Mouse (Mus musculus) hindbrain, embryonic 11.5 days (tissue): ENCODE measurements around the gene Gm47995. TPM values are rescaled to one million over a fixed set of nuclear protein-coding genes. Genes with fewer than 3 reads are reported as not detected.
"Not testable (repeated sequence)": the region's sequence is repeated elsewhere in the genome, so short reads cannot be mapped to it uniquely, and the experiment has no call there.

Experiments
- ATAC-seq: fragments of 200-750 bp; cut with Nextera tagmentation; 2 replicates; pipeline ENCODE4 v1.8.0; 2017; ENCODE audit warnings: mild to moderate bottlenecking, moderate TSS enrichment, moderate library complexity; ENCODE audit not compliant: low FRiP score
- DNase-seq: peaks from one replicate; pipeline ENCODE4 v3.0.0-alpha.2; 2015; ENCODE audit warnings: low spot score
- H3K27ac ChIP-seq: fragments of 300-500 bp; sonication (generic); 2 replicates; pipeline ENCODE4 v1.5.1; 2014; ENCODE audit warnings: mild to moderate bottlenecking, low read depth, low read length
- H3K27me3 ChIP-seq: fragments of 300-500 bp; sonication (generic); 2 replicates; pipeline ENCODE4 v1.6.1; 2014; ENCODE audit warnings: mild to moderate bottlenecking, low read length, moderate library complexity, mixed read lengths; ENCODE audit not compliant: control insufficient read depth, insufficient read depth
- H3K36me3 ChIP-seq: fragments of 300-500 bp; sonication (generic); 2 replicates; pipeline ENCODE4 v1.6.1; 2014; ENCODE audit warnings: mild to moderate bottlenecking, low read length, moderate library complexity, mixed read lengths; ENCODE audit not compliant: control insufficient read depth, insufficient read depth
- H3K4me1 ChIP-seq: fragments of 300-500 bp; sonication (generic); replicated peaks from 2 replicates; pipeline ENCODE4 v1.6.1; 2014; ENCODE audit warnings: low read length, mixed read lengths; ENCODE audit not compliant: control insufficient read depth, insufficient read depth
- H3K4me2 ChIP-seq: fragments of 300-500 bp; sonication (generic); replicated peaks from 2 replicates; pipeline ENCODE4 v1.6.1; 2014; ENCODE audit warnings: mild to moderate bottlenecking, low read depth, low read length
- H3K4me3 ChIP-seq: fragments of 300-500 bp; sonication (generic); 2 replicates; pipeline ENCODE4 v1.5.1; 2014; ENCODE audit warnings: low read depth, low read length
- H3K9ac ChIP-seq: fragments of 300-500 bp; sonication (generic); 2 replicates; pipeline ENCODE4 v1.6.1; 2014; ENCODE audit warnings: low read depth, low read length
- H3K9me3 ChIP-seq: fragments of 300-500 bp; sonication (generic); 2 replicates; pipeline ENCODE4 v1.6.1; 2016; ENCODE audit warnings: low read length; ENCODE audit not compliant: control insufficient read depth
- WGBS: fragments of 180-500 bp; shearing (Covaris S2); extraction: QIAGEN DNeasy Blood & Tissue Kit; methylation state at CpG from one replicate; pipeline ENCODE4 v1.1.7; 2014; 5-methylcytosine and 5-hydroxymethylcytosine counted together
- polyA plus RNA-seq: library from polyadenylated mRNA; unstranded; fragments of >200 nt; fragmentation: Nextera tagmentation; extraction: Ambion mirVana; gene quantifications from 2 replicates; pipeline ENCODE4 v1.2.1, GENCODE M21; 2014

Gene Gm47995
- polyA plus RNA-seq, 1 experiment from 2014 or later = not detected

DNA sequence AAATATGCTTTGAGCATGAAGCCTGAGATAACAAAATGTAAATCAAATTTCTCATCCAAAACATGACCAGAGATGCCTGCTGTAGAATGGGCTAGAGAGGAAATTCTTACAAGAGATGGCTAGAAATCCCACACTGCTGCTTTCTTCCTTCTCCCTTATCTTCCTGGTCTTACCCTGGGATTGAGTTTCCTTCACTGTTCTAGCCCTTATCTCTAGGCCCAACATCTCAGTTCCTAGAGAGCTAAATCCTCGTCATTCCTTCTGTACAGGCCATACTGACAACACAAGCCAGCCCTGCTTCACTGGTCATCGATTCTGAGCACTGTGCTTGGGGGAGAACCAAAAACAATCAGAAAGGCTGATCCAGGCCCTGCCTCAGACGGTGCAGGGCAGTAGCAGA lies 1.6 kb upstream of the Gm47995 start:
- not testable (repeated sequence) for H3K4me2 ChIP-seq, ATAC-seq, H3K27ac ChIP-seq, H3K4me1 ChIP-seq, H3K27me3 ChIP-seq, H3K4me3 ChIP-seq, H3K36me3 ChIP-seq, H3K9me3 ChIP-seq, H3K9ac ChIP-seq, DNase-seq
- WGBS = 87% methylated on average over 3 of the region's 3 CpGs

DNA sequence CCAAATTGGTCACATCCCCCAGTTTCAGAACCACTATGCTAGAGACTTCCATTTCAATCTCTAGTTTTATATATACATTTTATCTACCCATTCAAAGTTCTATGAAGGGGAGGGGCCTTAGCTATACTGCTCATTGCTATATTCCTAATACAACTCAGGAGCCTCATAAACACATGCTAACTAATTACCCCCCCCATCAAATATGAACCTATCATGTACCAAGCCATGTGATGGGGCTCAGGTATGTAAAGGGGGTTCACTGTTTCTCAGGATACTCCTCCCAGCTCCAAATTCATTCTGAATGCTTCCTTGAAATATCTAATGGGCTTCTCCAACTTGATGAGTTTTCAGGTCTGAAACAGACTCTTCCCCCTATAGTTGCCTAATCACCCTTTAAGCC lies 2.4 kb downstream of the Gm47995 start:
- not testable (repeated sequence) for H3K36me3 ChIP-seq, H3K27me3 ChIP-seq, H3K4me1 ChIP-seq, H3K4me2 ChIP-seq, H3K9ac ChIP-seq, ATAC-seq, H3K9me3 ChIP-seq, H3K27ac ChIP-seq, DNase-seq, H3K4me3 ChIP-seq

DNA sequence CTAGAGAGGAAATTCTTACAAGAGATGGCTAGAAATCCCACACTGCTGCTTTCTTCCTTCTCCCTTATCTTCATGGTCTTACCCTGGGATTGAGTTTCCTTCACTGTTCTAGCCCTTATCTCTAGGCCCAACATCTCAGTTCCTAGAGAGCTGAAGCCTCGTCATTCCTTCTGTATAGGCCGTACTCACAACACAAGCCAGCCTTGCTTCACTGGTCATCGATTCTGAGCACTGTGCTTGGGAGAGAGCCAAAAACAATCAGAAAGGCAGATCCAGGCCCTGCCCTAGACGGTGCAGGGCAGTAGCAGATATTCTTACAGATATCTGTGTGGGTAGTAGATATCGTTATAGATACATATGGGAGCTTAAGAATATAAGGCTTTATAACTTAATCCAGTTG lies 4.5 kb downstream of the Gm47995 start:
- ATAC-seq, H3K36me3 ChIP-seq, H3K9me3 ChIP-seq, H3K27me3 ChIP-seq, H3K9ac ChIP-seq, DNase-seq, H3K27ac ChIP-seq, H3K4me1 ChIP-seq, H3K4me2 ChIP-seq, H3K4me3 ChIP-seq: not testable (repeated sequence)
- WGBS = 81% methylated on average over 3 of the region's 5 CpGs

DNA sequence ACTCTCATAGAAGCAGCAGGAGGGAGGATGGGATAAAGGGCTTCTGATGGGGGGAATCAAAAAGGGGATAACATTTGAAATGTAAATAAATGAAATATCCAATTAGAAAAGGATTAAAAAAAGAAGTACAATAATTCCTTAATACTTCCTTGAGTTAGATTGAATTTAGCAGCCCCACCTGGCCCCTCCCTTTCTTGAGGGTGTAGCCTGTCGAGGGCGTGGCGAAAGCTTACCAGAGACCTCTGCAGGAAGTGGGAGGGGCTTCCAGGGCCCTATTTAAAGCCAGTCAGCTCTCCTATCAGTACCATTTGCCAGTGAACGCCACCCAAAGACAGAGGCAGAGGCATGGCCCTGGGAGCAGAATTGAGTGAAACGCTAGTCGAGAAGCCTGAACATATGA lies 5.6 kb downstream of the Gm47995 start, which contains the start of gene 3110040M04Rik:
Gene 3110040M04Rik (plus strand): TSS at position 304 of the 400 bp plus-strand sequence.
- not testable (repeated sequence) for H3K9me3 ChIP-seq, H3K27ac ChIP-seq, DNase-seq, H3K4me2 ChIP-seq, H3K9ac ChIP-seq, H3K4me3 ChIP-seq, H3K27me3 ChIP-seq, H3K36me3 ChIP-seq, H3K4me1 ChIP-seq, ATAC-seq
- WGBS = no CpG with 5 or more reads among the region's 6 CpGs

DNA sequence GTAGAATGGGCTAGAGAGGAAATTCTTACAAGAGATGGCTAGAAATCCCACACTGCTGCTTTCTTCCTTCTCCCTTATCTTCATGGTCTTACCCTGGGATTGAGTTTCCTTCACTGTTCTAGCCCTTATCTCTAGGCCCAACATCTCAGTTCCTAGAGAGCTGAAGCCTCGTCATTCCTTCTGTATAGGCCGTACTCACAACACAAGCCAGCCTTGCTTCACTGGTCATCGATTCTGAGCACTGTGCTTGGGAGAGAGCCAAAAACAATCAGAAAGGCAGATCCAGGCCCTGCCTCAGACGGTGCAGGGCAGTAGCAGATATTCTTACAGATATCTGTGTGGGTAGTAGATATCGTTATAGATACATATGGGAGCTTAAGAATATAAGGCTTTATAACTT lies 10.2 kb downstream of the Gm47995 start:
- WGBS = 81% methylated on average over 3 of the region's 5 CpGs
- not testable (repeated sequence) for H3K9ac ChIP-seq, H3K4me2 ChIP-seq, H3K4me1 ChIP-seq, DNase-seq, H3K36me3 ChIP-seq, H3K27ac ChIP-seq, H3K4me3 ChIP-seq, H3K9me3 ChIP-seq, H3K27me3 ChIP-seq
- ATAC-seq = peak; percentile 47; the same call in 1 of the 2 replicates

DNA sequence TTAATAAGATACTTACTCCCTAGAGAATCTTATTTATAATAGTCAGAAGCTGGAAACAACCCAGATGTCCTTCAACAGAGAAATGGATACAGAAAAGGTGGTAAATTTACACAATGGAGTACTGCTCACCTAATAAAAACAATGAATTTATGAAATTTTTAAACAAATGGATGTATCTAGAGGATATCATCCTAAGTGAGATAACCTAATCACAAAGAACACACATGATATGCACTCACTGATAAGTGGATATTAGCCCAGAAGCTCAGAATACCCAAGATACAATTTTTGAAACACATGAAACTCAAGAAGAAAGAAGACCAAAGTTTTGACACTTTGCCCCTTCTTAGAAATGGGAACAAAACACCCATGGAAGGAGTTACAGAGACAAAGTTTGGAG lies 10.7 kb downstream of the Gm47995 start:
- not testable (repeated sequence) for H3K4me3 ChIP-seq, ATAC-seq, DNase-seq, H3K9ac ChIP-seq, H3K27ac ChIP-seq, H3K36me3 ChIP-seq, H3K4me2 ChIP-seq, H3K9me3 ChIP-seq, H3K27me3 ChIP-seq, H3K4me1 ChIP-seq

DNA sequence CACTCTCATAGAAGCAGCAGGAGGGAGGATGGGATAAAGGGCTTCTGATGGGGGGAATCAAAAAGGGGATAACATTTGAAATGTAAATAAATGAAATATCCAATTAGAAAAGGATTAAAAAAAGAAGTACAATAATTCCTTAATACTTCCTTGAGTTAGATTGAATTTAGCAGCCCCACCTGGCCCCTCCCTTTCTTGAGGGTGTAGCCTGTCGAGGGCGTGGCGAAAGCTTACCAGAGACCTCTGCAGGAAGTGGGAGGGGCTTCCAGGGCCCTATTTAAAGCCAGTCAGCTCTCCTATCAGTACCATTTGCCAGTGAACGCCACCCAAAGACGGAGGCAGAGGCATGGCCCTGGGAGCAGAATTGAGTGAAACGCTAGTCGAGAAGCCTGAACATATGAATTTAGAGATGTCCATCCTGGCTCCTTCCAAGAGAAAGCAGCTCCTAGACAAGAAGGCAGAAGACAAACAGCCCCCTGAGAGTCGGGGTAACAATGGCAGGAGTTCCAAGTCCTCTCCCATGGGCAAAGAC lies 11.6 kb downstream of the Gm47995 start, which contains the start of gene Gm47996:
Gene Gm47996 (plus strand): TSS at position 308 of the 532 bp plus-strand sequence.
- H3K27ac ChIP-seq, DNase-seq, H3K4me2 ChIP-seq, H3K4me3 ChIP-seq, H3K36me3 ChIP-seq, H3K27me3 ChIP-seq, H3K4me1 ChIP-seq, H3K9ac ChIP-seq, ATAC-seq, H3K9me3 ChIP-seq: not testable (repeated sequence)
- 93% methylated on average over 4 of the region's 8 CpGs for WGBS

DNA sequence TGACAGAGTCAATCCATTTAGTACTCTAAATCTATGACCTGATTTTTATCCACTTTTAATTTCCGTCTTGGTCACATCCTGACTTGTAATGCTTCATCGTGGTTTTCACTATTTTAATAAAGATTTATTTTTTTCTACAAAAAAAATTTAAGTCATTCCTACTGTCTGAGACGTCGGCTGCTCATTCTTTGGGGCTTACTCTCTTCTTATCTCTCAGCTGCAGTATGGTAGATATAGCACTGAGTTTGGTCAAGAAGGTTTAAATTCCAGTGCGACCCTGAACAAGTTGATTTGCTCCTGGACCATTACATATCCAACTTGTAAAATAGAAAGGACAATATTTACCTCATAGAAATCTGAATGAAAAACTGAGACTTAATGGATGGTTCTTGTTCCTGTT lies 13.4 kb downstream of the Gm47995 start:
- not testable (repeated sequence) for H3K9ac ChIP-seq, DNase-seq, H3K9me3 ChIP-seq, H3K27me3 ChIP-seq, H3K27ac ChIP-seq, H3K4me2 ChIP-seq, H3K4me1 ChIP-seq, H3K36me3 ChIP-seq, H3K4me3 ChIP-seq, ATAC-seq
- WGBS = 91% methylated on average over 5 of the region's 5 CpGs

DNA sequence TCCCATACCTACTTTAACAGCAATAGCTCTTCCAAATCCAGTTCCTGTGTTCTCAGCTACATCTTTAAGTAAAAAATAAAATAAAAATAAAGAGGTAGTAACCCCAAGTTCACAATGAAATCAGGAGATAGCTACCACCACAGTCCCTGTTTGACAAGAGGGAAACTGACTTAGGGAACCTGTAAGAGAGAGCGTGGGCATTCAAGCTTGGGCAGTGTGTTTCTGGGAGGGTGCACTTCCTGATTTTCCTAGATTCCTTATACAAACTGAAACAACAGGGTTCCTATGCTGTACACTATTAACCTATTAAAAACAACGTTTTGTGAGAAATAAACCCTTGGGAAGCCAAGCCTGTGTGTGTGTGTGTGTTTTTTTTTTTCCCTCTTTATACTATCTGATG lies 16.6 kb downstream of the Gm47995 start:
- Histone ChIP-seq H3K4me3 (no peak overlapping the region), H3K27me3 (no peaks in the 10 kb centered on the region), H3K9ac (no peak overlapping the region), H3K4me2 (no peak overlapping the region), H3K4me1 (no peaks in the 10 kb centered on the region), H3K27ac (no peak overlapping the region), H3K36me3 (no peaks in the 10 kb centered on the region), H3K9me3 (no peaks in the 10 kb centered on the region)
- ATAC-seq = no peak
- DNase-seq = no peak
- WGBS = 76% methylated on average over 2 of the region's 2 CpGs
